Mouse (Mus musculus): ENCODE results near the gene Fam216b.

The Fam216b gene

GRCm38 (mm10) chr14:78041886-78042526, 46.8 kb downstream of the Fam216b start:
- DNase-seq: no peak

- no peak for DNase-seq
Measured at GRCm38 (mm10) chr14:78040643-78041042, 48.2 kb downstream of the Fam216b start.

- no peak for DNase-seq
Measured at GRCm38 (mm10) chr14:78038876-78039275, 49.9 kb downstream of the Fam216b start.

All from thymus, postnatal 4 days (tissue).